Mouse (Mus musculus): Measurements from ENCODE around the gene B020011L13Rik.
"Not testable (repeated sequence)": the region's sequence is repeated elsewhere in the genome, so short reads cannot be mapped to it uniquely, and the experiment has no call there.

Gene B020011L13Rik

DNA sequence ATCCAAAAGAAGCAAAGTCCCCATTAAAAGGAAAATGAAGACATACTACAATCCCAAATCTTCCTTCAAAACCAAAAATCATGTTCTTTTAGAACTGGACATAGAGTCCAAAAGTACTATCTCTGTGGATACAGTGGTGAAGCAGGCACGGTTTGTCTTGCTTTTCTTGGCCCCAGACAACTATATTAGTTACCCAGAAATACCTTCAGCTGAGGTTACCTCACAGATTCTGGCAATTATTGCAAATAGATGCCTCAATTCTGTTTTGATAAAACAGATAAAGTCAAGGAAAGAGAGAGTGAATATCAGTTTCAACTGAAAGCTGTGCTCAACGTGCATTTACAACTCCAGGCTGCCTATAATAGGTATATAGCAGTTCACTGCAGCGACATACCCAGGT, at the start of gene B020011L13Rik:
B020011L13Rik (plus strand) TSS at position 301 of the 400 bp plus-strand sequence.
- in situ Hi-C loops (cut with MseI, MboI), result not testable (repeated sequence)

- in situ Hi-C loops (cut with MseI, MboI), result not testable (repeated sequence)
These were observed 35.3 kb downstream of the B020011L13Rik start for GRCm38 (mm10) chr1:117816271-117816670.

GRCm38 (mm10) chr1:117829781-117830180, 48.8 kb downstream of the B020011L13Rik start, which contains the start of gene Gm28360:
Gm28360 (plus strand) TSS chr1:117830081.
- in situ Hi-C loops (cut with MseI, MboI), result not testable (repeated sequence)

DNA sequence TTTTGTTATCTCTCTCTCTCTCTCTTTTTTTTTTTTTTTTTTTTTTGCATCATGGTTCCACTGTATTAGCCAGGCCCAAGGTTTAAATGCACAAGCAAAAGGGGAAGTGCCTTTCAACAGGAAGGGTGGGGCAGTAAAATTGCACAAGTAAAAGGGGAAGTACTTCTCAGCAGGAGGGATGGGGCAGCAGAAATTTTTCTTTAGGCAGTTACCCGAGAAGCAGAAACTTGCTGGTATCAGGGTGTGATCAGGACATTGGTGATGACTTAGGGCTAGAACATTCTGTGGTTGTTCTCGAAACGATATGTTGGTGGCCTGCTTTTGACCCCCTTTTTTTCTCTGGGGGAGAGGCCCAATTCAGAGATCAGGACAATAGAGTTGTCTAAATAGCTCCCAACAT, 70.8 kb downstream of the B020011L13Rik start:
- in situ Hi-C loops (cut with MseI, MboI), result not testable (repeated sequence)
